Mouse (Mus musculus) large intestine, adult 2 months (tissue): ENCODE results near the gene Cers4. TPM values are rescaled to one million over a fixed set of nuclear protein-coding genes. Genes with fewer than 3 reads are reported as not detected.

Experiments used
- DNase-seq: peaks from one replicate; pipeline ENCODE4 v3.0.0-alpha.2; 2012; ENCODE audit warnings: low read depth, low spot score
- WGBS: fragments of 180-500 bp; shearing (Covaris S2); methylation state at CpG from one replicate; pipeline ENCODE4 v1.1.7; 2018; 5-methylcytosine and 5-hydroxymethylcytosine counted together
- polyA plus RNA-seq: library from polyadenylated mRNA; depleted of rRNA; stranded (reverse); fragments of >200 nt; gene quantifications from 2 replicates; pipeline ENCODE4 v1.2.3, GENCODE M21; 2012; rRNA removed

Cers4 gene
- 25.4 and 27.3 TPM in 2 replicates for polyA plus RNA-seq

- under 1% methylated on average over 39 of the region's 39 CpGs for WGBS
These were observed at the start of gene Cers4 for GRCm38 (mm10) chr8:4492851-4493685. Cers4 (plus strand) TSS chr8:4493026.

GRCm38 (mm10) chr8:4458165-4458564 lies 34.7 kb upstream of the Cers4 start:
- 85% methylated on average over 2 of the region's 2 CpGs for WGBS
- no peak for DNase-seq

More at GRCm38 (mm10) chr8:4492851-4493685, at the start of gene Cers4:
- DNase-seq, result no peak

GRCm38 (mm10) chr8:4463061-4463460 lies 29.8 kb upstream of the Cers4 start:
- WGBS, result 70% methylated on average over 2 of the region's 2 CpGs
- no peak for DNase-seq

GRCm38 (mm10) chr8:4474419-4475187 lies 18.2 kb upstream of the Cers4 start:
- no peak for DNase-seq
- 21% methylated on average over 7 of the region's 7 CpGs for WGBS

- WGBS, result 85% methylated on average over 4 of the region's 4 CpGs
- DNase-seq, result no peak
These were observed 11.7 kb upstream of the Cers4 start for GRCm38 (mm10) chr8:4481154-4481553.

- no peak for DNase-seq
- 46% methylated on average over 4 of the region's 4 CpGs for WGBS
These were observed 11.2 kb upstream of the Cers4 start for GRCm38 (mm10) chr8:4481586-4481985.

GRCm38 (mm10) chr8:4482501-4482900 lies 10.3 kb upstream of the Cers4 start:
- 83% methylated on average over 4 of the region's 4 CpGs for WGBS
- DNase-seq, result no peak

GRCm38 (mm10) chr8:4483330-4483729 lies 9.5 kb upstream of the Cers4 start:
- 21% methylated on average over 6 of the region's 6 CpGs for WGBS
- DNase-seq, result peak; percentile 82

GRCm38 (mm10) chr8:4493686-4494440 lies 1.0 kb downstream of the Cers4 start:
- WGBS, result 7% methylated on average over 21 of the region's 21 CpGs
- DNase-seq, result no peak

GRCm38 (mm10) chr8:4495976-4496375 lies 3.1 kb downstream of the Cers4 start:
- no peak for DNase-seq
- 62% methylated on average over 6 of the region's 6 CpGs for WGBS

GRCm38 (mm10) chr8:4497610-4498009 lies 4.8 kb downstream of the Cers4 start:
- DNase-seq, result no peak
- WGBS, result 87% methylated on average over 1 of the region's 1 CpGs

- no peak for DNase-seq
- WGBS, result 29% methylated on average over 1 of the region's 1 CpGs
These were observed 12.5 kb downstream of the Cers4 start for GRCm38 (mm10) chr8:4505364-4505763.

GRCm38 (mm10) chr8:4507527-4507926 lies 14.7 kb downstream of the Cers4 start:
- WGBS, result 55% methylated on average over 5 of the region's 5 CpGs
- no peak for DNase-seq

GRCm38 (mm10) chr8:4510824-4511223 lies 18.0 kb downstream of the Cers4 start:
- no peak for DNase-seq
- WGBS, result 43% methylated on average over 4 of the region's 4 CpGs

GRCm38 (mm10) chr8:4511429-4512115 lies 18.7 kb downstream of the Cers4 start:
- no peak for DNase-seq
- 16% methylated on average over 2 of the region's 2 CpGs for WGBS

GRCm38 (mm10) chr8:4512116-4512495 lies 19.3 kb downstream of the Cers4 start:
- WGBS, result 36% methylated on average over 8 of the region's 8 CpGs
- DNase-seq, result no peak

- no peak for DNase-seq
- WGBS, result 73% methylated on average over 2 of the region's 2 CpGs
These were observed 23.3 kb downstream of the Cers4 start for GRCm38 (mm10) chr8:4516162-4516561.

- DNase-seq, result no peak
- WGBS, result 79% methylated on average over 4 of the region's 4 CpGs
These were observed 28.6 kb downstream of the Cers4 start for GRCm38 (mm10) chr8:4521472-4521871.

GRCm38 (mm10) chr8:4523525-4523924 lies 30.7 kb downstream of the Cers4 start:
- no peak for DNase-seq
- WGBS, result 97% methylated on average over 10 of the region's 10 CpGs
